Mouse (Mus musculus): ENCODE results near the gene Irf2. TPM values are rescaled to one million over a fixed set of nuclear protein-coding genes. Genes with fewer than 3 reads are reported as not detected.

The Irf2 gene
- 20.1 and 55.8 TPM in 2 replicates for polyA plus RNA-seq (2012; ENCODE audit: low replicate concordance)

DNA sequence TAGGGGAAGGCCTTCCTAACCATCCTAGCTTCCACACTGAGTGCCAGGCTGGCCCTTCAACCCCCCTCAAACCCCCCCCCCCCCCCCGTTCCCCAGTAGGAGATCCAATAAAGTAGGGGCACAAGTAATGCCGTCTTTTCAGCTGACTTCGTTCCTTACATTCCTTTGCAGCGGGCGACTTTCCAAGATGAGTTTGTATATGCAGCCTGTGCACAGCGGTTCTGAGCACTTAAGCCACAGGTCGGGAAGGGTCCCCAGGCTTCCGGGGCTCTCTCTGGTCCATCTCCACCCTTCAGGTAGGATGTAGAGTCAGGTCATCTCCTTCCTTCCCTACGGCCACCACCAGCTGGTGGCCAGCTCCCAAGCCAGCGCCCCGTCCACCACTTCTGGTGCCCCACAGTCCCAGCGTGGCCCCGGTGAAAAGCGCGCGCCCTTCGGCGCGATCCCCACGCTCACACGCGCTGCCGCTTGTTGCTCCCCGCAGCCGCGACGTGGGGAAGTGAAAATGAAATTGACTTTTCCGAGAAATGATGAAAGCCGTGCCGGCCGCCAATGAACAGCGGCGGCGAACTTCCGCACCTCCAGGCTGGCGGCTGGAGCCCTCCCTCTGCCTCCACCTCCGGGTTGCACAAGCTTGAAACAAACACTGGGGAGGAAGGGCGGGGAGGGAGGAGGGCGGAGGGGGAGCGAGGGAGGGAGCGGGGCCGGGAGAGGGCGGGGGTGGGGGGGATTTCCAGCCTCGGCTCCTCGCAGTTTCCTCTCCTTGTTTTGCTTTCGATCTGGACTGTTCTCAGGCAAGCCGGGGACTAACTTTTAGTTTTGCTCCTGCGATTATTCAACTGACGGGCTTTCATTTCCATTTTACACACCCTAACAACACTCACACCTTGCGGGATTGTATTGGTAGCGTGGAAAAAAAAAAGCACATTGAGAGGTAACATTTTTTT lies at the start of gene Irf2:
Gene Irf2, plus strand, starts transcription at position 730 of the 947 bp plus-strand sequence.

Other genes with a start within 250 kb of the Irf2 start
- gene Cenpu, start 187.7 kb upstream of the Irf2 start, polyA plus RNA-seq (2012; ENCODE audit: low replicate concordance): 10.2 and 30.7 TPM in 2 replicates
- gene Primpol, start 122.5 kb upstream of the Irf2 start, polyA plus RNA-seq (2012; ENCODE audit: low replicate concordance): 0.43 and 1.2 TPM in 2 replicates
- gene Casp3, start 122.4 kb upstream of the Irf2 start, polyA plus RNA-seq (2012; ENCODE audit: low replicate concordance): 3.2 and 22.4 TPM in 2 replicates
- not detected in 2 replicates for gene Enpp6, start 247.2 kb downstream of the Irf2 start, polyA plus RNA-seq (2012; ENCODE audit: low replicate concordance)

Data from leukemia stem cell, adult 10-12 weeks (primary cell).